Mouse (Mus musculus) adrenal gland, adult 2 months (tissue): ENCODE data around the gene Baz2b. TPM values are rescaled to one million over a fixed set of nuclear protein-coding genes. Genes with fewer than 3 reads are reported as not detected.

Source experiments
- DNase-seq: peaks from one replicate; pipeline ENCODE4 v3.0.0; 2021
- polyA plus RNA-seq: library from polyadenylated mRNA; depleted of rRNA; stranded (reverse); fragments of >200 nt; gene quantifications from 2 replicates; pipeline ENCODE4 v1.2.3, GENCODE M21; 2012
- total RNA-seq, 2 experiments: library from RNA; stranded (reverse); gene quantifications; 2 replicates each; pipeline ENCODE4 v1.2.3; 2021

The Baz2b gene
- total and polyA plus RNA-seq, 3 experiments = 11.9 to 86.8 (median 60.3) TPM

GRCm38 (mm10) chr2:60050667-60051460 lies 158.8 kb downstream of the Baz2b start:
- DNase-seq = peak; percentile 37

- DNase-seq = no peak
These were observed 159.8 kb downstream of the Baz2b start for GRCm38 (mm10) chr2:60049889-60050288.

GRCm38 (mm10) chr2:60049351-60049750 lies 160.3 kb downstream of the Baz2b start:
- peak; percentile 36 for DNase-seq

- DNase-seq = peak; percentile 64
These were observed 163.6 kb downstream of the Baz2b start for GRCm38 (mm10) chr2:60045995-60046394.

GRCm38 (mm10) chr2:60044988-60045387 lies 164.7 kb downstream of the Baz2b start:
- no peak for DNase-seq

GRCm38 (mm10) chr2:60044540-60044939 lies 165.1 kb downstream of the Baz2b start:
- DNase-seq = no peak

GRCm38 (mm10) chr2:60042699-60043098 lies 166.9 kb downstream of the Baz2b start:
- DNase-seq = no peak

- no peak for DNase-seq
These were observed 168.0 kb downstream of the Baz2b start for GRCm38 (mm10) chr2:60041485-60042274.

GRCm38 (mm10) chr2:60040162-60040561 lies 169.5 kb downstream of the Baz2b start:
- no peak for DNase-seq

- peak; percentile 57 for DNase-seq
These were observed 172.6 kb downstream of the Baz2b start for GRCm38 (mm10) chr2:60037011-60037551.

GRCm38 (mm10) chr2:60036361-60036760 lies 173.3 kb downstream of the Baz2b start:
- DNase-seq = peak; percentile 41

GRCm38 (mm10) chr2:60030991-60031390 lies 178.6 kb downstream of the Baz2b start:
- DNase-seq = no peak

- DNase-seq = no peak
These were observed 180.6 kb downstream of the Baz2b start for GRCm38 (mm10) chr2:60029020-60029419.

GRCm38 (mm10) chr2:60027166-60027565 lies 182.5 kb downstream of the Baz2b start:
- no peak for DNase-seq

- no peak for DNase-seq
These were observed 183.1 kb downstream of the Baz2b start for GRCm38 (mm10) chr2:60026554-60026953.

- DNase-seq = no peak
These were observed 185.9 kb downstream of the Baz2b start for GRCm38 (mm10) chr2:60023777-60024176.

GRCm38 (mm10) chr2:60021556-60021955 lies 188.1 kb downstream of the Baz2b start:
- DNase-seq = no peak

GRCm38 (mm10) chr2:60021138-60021537 lies 188.5 kb downstream of the Baz2b start:
- no peak for DNase-seq

GRCm38 (mm10) chr2:60019546-60020250 lies 189.9 kb downstream of the Baz2b start:
- no peak for DNase-seq

GRCm38 (mm10) chr2:60018875-60019501 lies 190.7 kb downstream of the Baz2b start:
- DNase-seq = no peak

GRCm38 (mm10) chr2:60011526-60011925 lies 198.1 kb downstream of the Baz2b start:
- DNase-seq = no peak

GRCm38 (mm10) chr2:60003665-60004045 lies 206.0 kb downstream of the Baz2b start:
- no peak for DNase-seq
